Mouse (Mus musculus) lung, postnatal 0 days (tissue): ENCODE measurements around the gene B4galnt3. TPM values are rescaled to one million over a fixed set of nuclear protein-coding genes. Genes with fewer than 3 reads are reported as not detected.

Experiments used
- ATAC-seq: fragments of 200-750 bp; cut with Nextera tagmentation; 2 replicates; pipeline ENCODE4 v1.8.0; 2017; ENCODE audit warnings: moderate library complexity
- DNase-seq: peaks from one replicate; pipeline ENCODE4 v3.0.0-alpha.2; 2016; ENCODE audit warnings: low spot score
- H3K27ac ChIP-seq: fragments of 300-500 bp; sonication (generic); 2 replicates; pipeline ENCODE4 v1.5.1; 2014; ENCODE audit warnings: antibody characterized with exemption, mild to moderate bottlenecking, low read length, mixed read lengths
- H3K27me3 ChIP-seq: fragments of 300-500 bp; sonication (generic); replicated peaks from 2 replicates; pipeline ENCODE4 v1.6.1; 2014; ENCODE audit warnings: low read length, mixed read lengths; ENCODE audit not compliant: insufficient read depth
- H3K36me3 ChIP-seq: fragments of 300-500 bp; sonication (generic); 2 replicates; pipeline ENCODE4 v1.6.1; 2014; ENCODE audit warnings: low read length, mixed read lengths; ENCODE audit not compliant: insufficient read depth
- H3K4me1 ChIP-seq: fragments of 300-500 bp; sonication (generic); 2 replicates; pipeline ENCODE4 v1.6.1; 2014; ENCODE audit warnings: antibody characterized with exemption, low read depth, low read length, mixed read lengths; ENCODE audit not compliant: insufficient read depth
- H3K4me2 ChIP-seq: fragments of 300-500 bp; sonication (generic); replicated peaks from 2 replicates; pipeline ENCODE4 v1.6.1; 2014; ENCODE audit warnings: low read depth, mild to moderate bottlenecking, low read length, moderate library complexity, mixed read lengths
- H3K4me3 ChIP-seq: fragments of 300-500 bp; sonication (generic); 2 replicates; pipeline ENCODE4 v1.5.1; 2014; ENCODE audit warnings: low read depth, low read length
- H3K9ac ChIP-seq: fragments of 300-500 bp; sonication (generic); replicated peaks from 2 replicates; pipeline ENCODE4 v1.6.1; 2014; ENCODE audit warnings: low read depth, mild to moderate bottlenecking
- H3K9me3 ChIP-seq: fragments of 300-500 bp; sonication (generic); 2 replicates; pipeline ENCODE4 v1.6.1; 2016; ENCODE audit warnings: low read length, mixed read lengths
- CTCF ChIP-seq: IDR thresholded peaks from 2 replicates; pipeline ENCODE4 v1.5.1; 2016; ENCODE audit warnings: antibody characterized with exemption, mild to moderate bottlenecking
- EP300 ChIP-seq: IDR thresholded peaks from 2 replicates; pipeline ENCODE4 v1.6.1; 2016; ENCODE audit warnings: antibody characterized with exemption, mild to moderate bottlenecking, control low read depth
- WGBS: fragments of 180-500 bp; shearing (Covaris S2); extraction: QIAGEN DNeasy Blood & Tissue Kit; methylation state at CpG from one replicate; pipeline ENCODE4 v1.1.7; 2014; 5-methylcytosine and 5-hydroxymethylcytosine counted together
- polyA plus RNA-seq: library from polyadenylated mRNA; unstranded; fragments of >200 nt; fragmentation: Nextera tagmentation; extraction: Ambion mirVana; gene quantifications from 2 replicates; pipeline ENCODE4 v1.2.1, GENCODE M21; 2015

B4galnt3 gene
- polyA plus RNA-seq, 1 experiment from 2014 or later: not detected

GRCm38 (mm10) chr6:120188376-120189235, 105.8 kb downstream of the B4galnt3 start:
- peak; percentile 43 for TF ChIP-seq CTCF
- TF ChIP-seq EP300: no peak
- Histone ChIP-seq H3K4me3 (no peak overlapping the region), H3K4me1 (peaks cover 37% of the 10 kb centered on the region), H3K36me3 (no peaks in the 10 kb centered on the region), H3K9ac (no peak overlapping the region), H3K27ac (peak overlapping the region; percentile 76), H3K27me3 (no peaks in the 10 kb centered on the region), H3K9me3 (no peaks in the 10 kb centered on the region), H3K4me2 (peak overlapping the region; percentile 29)
- ATAC-seq (peak; percentile 27), DNase-seq (peak; percentile 67)
- 32% methylated on average over 24 of the region's 24 CpGs for WGBS

DNA sequence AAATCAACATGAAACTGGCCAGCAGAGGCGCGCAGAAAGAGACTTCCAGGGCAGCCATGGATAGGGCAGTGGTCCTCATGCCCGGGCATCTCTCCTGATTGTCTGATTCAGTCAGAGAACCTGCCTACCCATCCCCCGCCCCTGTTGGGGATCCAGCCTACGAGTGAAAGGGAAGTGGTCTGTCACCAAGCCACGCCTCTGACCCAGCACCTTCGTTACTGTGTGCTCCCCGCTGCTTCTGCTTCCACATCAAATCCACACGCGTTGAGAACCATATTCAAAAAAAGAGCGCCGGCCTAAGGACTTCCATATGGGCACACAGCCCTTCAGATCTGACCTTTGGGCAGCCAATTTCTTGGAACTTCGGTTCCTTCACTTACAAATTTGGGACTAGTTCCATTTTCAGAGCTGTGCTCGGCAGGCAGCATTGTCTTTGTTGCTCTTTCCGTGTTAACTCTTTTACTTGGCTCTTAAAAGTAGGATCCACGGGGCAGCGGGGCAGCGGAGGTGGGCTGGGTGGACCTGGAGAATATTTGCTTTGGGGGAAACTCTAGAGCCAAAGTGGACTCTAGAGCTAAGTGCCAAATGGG, 106.7 kb downstream of the B4galnt3 start:
- Histone ChIP-seq H3K4me2 (peak overlapping the region; percentile 29), H3K4me3 (no peak overlapping the region), H3K9ac (no peak overlapping the region), H3K27me3 (no peaks in the 10 kb centered on the region), H3K27ac (peak overlapping the region; percentile 76), H3K36me3 (no peaks in the 10 kb centered on the region), H3K4me1 (peaks cover 37% of the 10 kb centered on the region), H3K9me3 (no peaks in the 10 kb centered on the region)
- peak; percentile 10 for ATAC-seq
- DNase-seq: peak; percentile 76
- 16% methylated on average over 18 of the region's 18 CpGs for WGBS
- no peak for TF ChIP-seq CTCF
- TF ChIP-seq EP300: no peak

DNA sequence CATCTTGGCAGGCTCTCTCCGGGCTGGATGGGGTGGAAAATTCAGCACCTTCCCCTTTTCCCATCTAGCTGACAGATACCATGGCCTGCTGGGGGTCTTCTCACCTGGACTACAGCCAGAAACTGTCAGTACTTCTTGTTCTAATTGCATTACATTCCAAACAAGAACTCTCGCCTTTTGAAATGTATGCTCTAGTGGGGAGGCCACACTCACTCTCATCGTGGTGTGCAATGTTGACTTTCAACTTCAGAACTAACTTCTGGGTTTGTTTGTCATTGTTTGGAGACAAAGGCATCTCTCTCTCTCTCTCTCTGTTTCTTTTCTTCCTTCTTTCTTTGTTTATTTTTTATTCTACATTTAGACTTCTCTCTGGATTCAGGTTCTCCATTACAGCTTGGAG, 107.8 kb downstream of the B4galnt3 start:
- ATAC-seq (no peak), DNase-seq (peak; percentile 67)
- Histone ChIP-seq H3K36me3 (no peaks in the 10 kb centered on the region), H3K9ac (no peak overlapping the region), H3K4me3 (no peak overlapping the region), H3K9me3 (no peaks in the 10 kb centered on the region), H3K27ac (peak overlapping the region; percentile 76), H3K4me2 (no peak overlapping the region), H3K4me1 (peaks cover 28% of the 10 kb centered on the region), H3K27me3 (no peaks in the 10 kb centered on the region)
- TF ChIP-seq CTCF (no peak), EP300 (peak; percentile 88)
- 31% methylated on average over 3 of the region's 3 CpGs for WGBS

- Histone ChIP-seq H3K27me3 (no peaks in the 10 kb centered on the region), H3K4me2 (no peak overlapping the region), H3K9ac (no peak overlapping the region), H3K9me3 (no peaks in the 10 kb centered on the region), H3K27ac (0 out of 2 replicates have a peak overlapping the region, but pooled peaks have one; percentile 76), H3K4me3 (no peak overlapping the region), H3K4me1 (peaks cover 25% of the 10 kb centered on the region), H3K36me3 (no peaks in the 10 kb centered on the region)
- no peak for TF ChIP-seq CTCF
- TF ChIP-seq EP300: no peak
- no peak for DNase-seq
- ATAC-seq: no peak
- WGBS: 56% methylated on average over 7 of the region's 7 CpGs
These were observed 108.6 kb downstream of the B4galnt3 start for GRCm38 (mm10) chr6:120185756-120186155.

GRCm38 (mm10) chr6:120185012-120185730, 109.2 kb downstream of the B4galnt3 start:
- Histone ChIP-seq H3K4me2 (no peak overlapping the region), H3K27me3 (no peaks in the 10 kb centered on the region), H3K4me3 (no peak overlapping the region), H3K36me3 (no peaks in the 10 kb centered on the region), H3K9ac (no peak overlapping the region), H3K4me1 (peaks cover 22% of the 10 kb centered on the region), H3K9me3 (no peaks in the 10 kb centered on the region), H3K27ac (no peak overlapping the region)
- TF ChIP-seq EP300: no peak
- no peak for TF ChIP-seq CTCF
- ATAC-seq (no peak), DNase-seq (no peak)
- WGBS: 89% methylated on average over 11 of the region's 12 CpGs

- Histone ChIP-seq H3K4me2 (no peak overlapping the region), H3K4me1 (peaks cover 17% of the 10 kb centered on the region; the same call in 1 of the 2 replicates), H3K9ac (no peak overlapping the region), H3K4me3 (no peak overlapping the region), H3K27ac (no peak overlapping the region), H3K9me3 (no peaks in the 10 kb centered on the region), H3K36me3 (no peaks in the 10 kb centered on the region), H3K27me3 (no peaks in the 10 kb centered on the region)
- ATAC-seq (no peak), DNase-seq (no peak)
- TF ChIP-seq EP300 (no peak), CTCF (no peak)
- WGBS: 91% methylated on average over 4 of the region's 4 CpGs
These were observed 110.6 kb downstream of the B4galnt3 start for GRCm38 (mm10) chr6:120183771-120184170.
